Mouse (Mus musculus) kidney, adult 10 weeks (tissue): ENCODE data around the gene Gpam. TPM values are rescaled to one million over a fixed set of nuclear protein-coding genes. Genes with fewer than 3 reads are reported as not detected.

Source experiments
- polyA plus RNA-seq: library from polyadenylated mRNA; stranded (reverse); fragments of 350-450 nt; fragmentation: Illumina TruSeq; extraction: RNeasy Lipid Tissue Mini Kit (QIAGEN cat#74804); gene quantifications from one replicate; pipeline ENCODE4 v1.2.3, GENCODE M21; 2014; ENCODE audit warnings: low read depth, low replicate concordance

Gpam gene
- 43.0 TPM for polyA plus RNA-seq

GRCm38 (mm10) chr19:55127072-55127718 lies at the start of gene Gpam:
TSS of gene Gpam (minus strand) at chr19:55127238.

Other genes starting within 250 kb of the Gpam start
- not detected for gene Tectb, start 53.5 kb upstream of the Gpam start, polyA plus RNA-seq
- 0.12 TPM for gene Gucy2g, start 114.0 kb upstream of the Gpam start, polyA plus RNA-seq
- 225 TPM for gene Acsl5, start 124.7 kb upstream of the Gpam start, polyA plus RNA-seq
- gene Zdhhc6, start 188.8 kb upstream of the Gpam start, polyA plus RNA-seq = 111 TPM
- gene Vti1a, start 189.1 kb upstream of the Gpam start, polyA plus RNA-seq = 26.1 TPM